Mouse (Mus musculus) kidney, postnatal 4 days (tissue): ENCODE results near the gene Thap4.
A peak's percentile ranks its signal among the peaks of the same experiment; 100 is the strongest.
"Not testable (repeated sequence)": the region's sequence is repeated elsewhere in the genome, so short reads cannot be mapped to it uniquely, and the experiment has no call there.

Experiments used
- DNase-seq, 2 experiments: peaks; one replicate each; pipeline ENCODE4 v3.0.0; 2021; ENCODE audit warnings: mixed read lengths in 2 of 2

Thap4 gene

GRCm38 (mm10) chr1:93688154-93688553, 66.5 kb downstream of the Thap4 start:
- DNase-seq, result peak; percentile 50 to 71

- DNase-seq, result no peak
These were observed 67.7 kb downstream of the Thap4 start for GRCm38 (mm10) chr1:93686961-93687320.

GRCm38 (mm10) chr1:93686245-93686960, 68.3 kb downstream of the Thap4 start:
- DNase-seq, result peak; percentile 83 to 92

GRCm38 (mm10) chr1:93685401-93686244, 69.0 kb downstream of the Thap4 start, which contains the start of gene Bok:
Bok (plus strand) TSS chr1:93685660.
- DNase-seq, result peak; percentile 92 to 94

- peak; percentile 28 to 47 for DNase-seq
These were observed 74.6 kb downstream of the Thap4 start for GRCm38 (mm10) chr1:93679889-93680568.

GRCm38 (mm10) chr1:93678386-93678785, 76.3 kb downstream of the Thap4 start:
- peak in 1 of 2 experiments; percentile 44 for DNase-seq

GRCm38 (mm10) chr1:93672682-93673081, 82.0 kb downstream of the Thap4 start:
- peak in 1 of 2 experiments; percentile 40 for DNase-seq

- DNase-seq, result no peak
These were observed 84.7 kb downstream of the Thap4 start for GRCm38 (mm10) chr1:93669941-93670340.

- DNase-seq, result peak; percentile 90 to 95
These were observed 85.7 kb downstream of the Thap4 start for GRCm38 (mm10) chr1:93668791-93669548.

GRCm38 (mm10) chr1:93667760-93668400, 86.8 kb downstream of the Thap4 start:
- peak; percentile 59 to 73 for DNase-seq

- DNase-seq, result not testable (repeated sequence)
These were observed 96.1 kb downstream of the Thap4 start, which contains the start of gene Stk25 for GRCm38 (mm10) chr1:93658559-93658958. Stk25 (minus strand) TSS chr1:93658659.

- DNase-seq, result no peak
These were observed 97.7 kb downstream of the Thap4 start for GRCm38 (mm10) chr1:93657025-93657360.

- no peak for DNase-seq
These were observed 98.2 kb downstream of the Thap4 start for GRCm38 (mm10) chr1:93656325-93657024.

GRCm38 (mm10) chr1:93654798-93655197, 99.9 kb downstream of the Thap4 start:
- DNase-seq, result no peak

GRCm38 (mm10) chr1:93654275-93654674, 100.4 kb downstream of the Thap4 start:
- DNase-seq, result no peak
